Mouse (Mus musculus): ENCODE measurements around the gene Krt86.

- TF ChIP-seq CTCF (IDR thresholded peaks at IDR 0.05; ENCODE audit: insufficient read depth, low read length) (no peak), POLR2A (IDR thresholded peaks at IDR 0.05; ENCODE audit: borderline replicate concordance, extremely low read depth, low read depth, low read length) (no peak)
These were observed 34.7 kb upstream of the Krt86 start, which contains the start of gene Krt87 for GRCm38 (mm10) chr15:101438555-101438954.

Data from lung, adult 2 months (tissue).